Mouse (Mus musculus) embryo, embryonic 11 days (tissue): ENCODE measurements at regions not wholly inside any gene's neighbourhood (a gene's known extent, or its start where the extent isn't known, plus 50 kb on each side); places are given as distances from the start of the nearest gene placed in this dataset.

ENCODE experiments used
- DNase-seq: peaks from one replicate; pipeline ENCODE4 v3.0.0-alpha.2; 2015

- no peak for DNase-seq
Observed at GRCm38 (mm10) chr1:185628401-185628800, 173.8 kb downstream of the Slc30a10 start.

DNA sequence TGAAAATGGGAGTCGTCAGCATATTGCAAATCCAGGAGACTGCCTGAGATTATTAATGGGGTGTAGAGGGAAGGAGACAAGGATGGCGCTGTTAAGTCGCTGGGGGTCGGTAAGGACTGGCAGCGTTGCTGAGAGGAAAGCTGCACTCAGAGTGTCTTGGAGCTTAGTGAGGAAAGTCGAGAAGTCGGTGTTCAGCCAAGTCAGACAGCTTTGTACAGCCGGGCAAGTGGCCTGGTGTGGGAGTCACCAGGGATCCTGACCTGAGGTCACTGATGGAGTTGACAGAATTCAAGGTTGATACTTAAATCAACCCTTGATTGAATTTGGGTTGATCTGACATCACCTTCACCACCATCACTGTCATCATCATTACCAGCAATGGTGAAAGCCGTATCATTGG is 175.3 kb downstream of the Slc30a10 start:
- no peak for DNase-seq

- no peak for DNase-seq
Observed at GRCm38 (mm10) chr1:185638631-185639030, 184.0 kb downstream of the Slc30a10 start.

- DNase-seq: no peak
Observed at GRCm38 (mm10) chr1:185639486-185639885, 184.8 kb downstream of the Slc30a10 start.

- peak; percentile 14 for DNase-seq
Observed at GRCm38 (mm10) chr1:185644026-185644425, 189.4 kb downstream of the Slc30a10 start.

DNA sequence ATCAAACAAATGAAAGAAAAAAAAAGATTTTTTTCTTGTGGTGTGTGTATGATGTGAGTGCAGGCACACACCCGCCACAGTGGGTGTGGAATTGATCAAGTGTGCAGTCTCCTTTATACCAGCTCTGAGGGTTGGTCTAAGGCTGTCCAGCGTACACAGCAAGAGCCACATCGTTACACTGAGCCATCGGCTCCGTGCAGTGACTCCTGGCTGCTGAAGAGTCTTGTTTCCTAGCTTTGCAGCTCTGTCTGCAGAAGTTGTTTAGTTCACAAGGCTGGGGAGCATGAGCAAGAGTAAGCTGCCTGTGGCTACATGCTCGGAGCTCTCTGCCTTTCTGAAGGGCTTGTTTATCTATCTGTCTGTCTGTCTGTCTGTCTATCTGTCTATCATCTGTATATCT is 193.5 kb downstream of the Slc30a10 start:
- DNase-seq: no peak

DNA sequence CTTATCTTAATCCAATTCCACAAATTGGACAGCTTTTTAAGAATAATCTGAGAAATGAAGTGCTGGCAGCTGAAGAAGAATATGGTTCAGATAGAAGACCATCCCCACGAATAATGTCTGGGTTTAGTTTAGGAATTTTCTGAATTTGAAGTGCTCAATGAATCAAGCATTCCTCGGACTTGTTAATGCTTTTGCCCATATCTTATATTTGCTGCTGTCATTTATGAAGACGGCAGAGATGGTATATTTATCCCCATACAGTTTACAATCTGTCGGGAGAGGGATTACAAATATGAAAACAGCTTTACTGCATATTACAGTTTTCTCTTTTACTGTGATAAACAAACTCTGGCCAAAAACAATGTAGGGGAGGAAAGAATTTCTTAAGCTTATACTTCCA is 194.3 kb downstream of the Slc30a10 start:
- DNase-seq: no peak

- DNase-seq: no peak
Observed at GRCm38 (mm10) chr1:185650926-185651325, 196.3 kb downstream of the Slc30a10 start.

DNA sequence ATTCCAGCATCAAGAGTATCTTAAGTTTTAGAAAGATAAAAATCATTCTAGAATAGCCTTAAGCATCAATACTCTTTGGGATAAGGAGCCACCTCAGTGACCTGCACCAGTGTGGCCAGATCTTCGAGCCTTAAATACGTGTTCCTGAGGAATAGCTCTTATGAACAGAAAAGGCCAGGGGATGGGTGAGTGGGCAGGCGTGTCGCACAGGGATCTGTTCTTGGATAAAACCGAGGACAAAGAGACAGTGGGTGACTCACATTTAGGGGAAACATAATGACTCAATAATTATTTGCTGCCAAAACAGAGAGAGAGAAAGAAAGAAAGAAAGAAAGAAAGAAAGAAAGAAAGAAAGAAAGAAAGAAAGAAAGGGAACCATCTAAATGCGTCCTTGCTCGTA is 200.4 kb downstream of the Slc30a10 start:
- no peak for DNase-seq

- no peak for DNase-seq
Observed at GRCm38 (mm10) chr1:185655461-185655860, 200.8 kb downstream of the Slc30a10 start.

DNA sequence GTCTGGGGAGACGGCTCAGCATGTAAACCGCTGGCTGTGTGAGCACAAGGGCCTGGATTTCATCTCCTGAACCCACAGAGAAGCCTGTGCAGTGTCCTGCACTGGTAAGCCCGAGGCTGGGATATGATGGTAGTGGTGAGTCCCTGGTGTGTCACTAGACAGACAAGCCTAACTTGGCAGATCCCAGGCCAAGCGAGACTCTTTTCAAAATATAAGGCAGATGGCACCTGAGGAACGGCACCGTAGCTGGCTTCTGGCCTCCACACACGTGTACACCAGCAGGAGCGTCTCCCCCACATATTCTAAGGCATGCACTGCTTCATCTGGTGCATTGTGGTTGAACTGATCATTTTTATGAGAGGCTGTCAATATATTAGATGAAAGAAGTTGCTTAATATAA is 202.6 kb downstream of the Slc30a10 start:
- no peak for DNase-seq

- DNase-seq: no peak
Observed at GRCm38 (mm10) chr1:185659476-185659875, 204.8 kb downstream of the Slc30a10 start.

- DNase-seq: no peak
Observed at GRCm38 (mm10) chr1:185662336-185662735, 207.7 kb downstream of the Slc30a10 start.

DNA sequence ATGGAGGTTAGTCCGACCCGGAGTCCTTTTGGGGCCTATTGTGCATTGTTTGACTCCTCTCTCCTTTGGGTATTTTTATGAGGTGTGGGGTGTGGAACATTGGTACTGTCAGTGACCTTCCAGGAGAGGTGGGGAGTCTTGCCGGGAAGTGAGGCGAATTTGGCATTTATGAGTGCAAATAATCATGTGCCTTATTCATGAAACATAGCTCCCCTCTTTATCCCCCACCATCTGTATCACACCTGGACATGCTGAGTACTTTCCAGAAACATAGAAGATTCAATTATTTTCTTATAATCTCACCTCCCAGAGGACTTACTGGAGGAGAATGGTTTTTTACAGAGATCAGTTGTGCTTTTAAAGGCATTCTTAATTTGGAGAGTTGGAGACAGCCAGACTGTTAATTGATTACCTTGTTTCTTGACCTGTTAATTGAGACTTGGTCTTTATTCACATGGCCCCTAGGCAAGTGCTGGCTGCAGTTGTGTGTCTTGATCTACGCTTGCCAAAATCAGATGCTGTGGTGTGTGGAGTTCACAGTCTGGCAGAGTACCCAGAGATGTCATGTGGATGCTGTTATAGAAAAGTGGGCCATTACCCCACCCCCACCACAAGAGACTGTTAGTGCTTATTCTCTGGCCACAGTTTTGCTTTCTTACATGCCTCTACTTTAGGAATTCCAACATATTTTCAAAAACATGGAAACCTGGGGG is 215.5 kb downstream of the Slc30a10 start:
- DNase-seq: no peak

DNA sequence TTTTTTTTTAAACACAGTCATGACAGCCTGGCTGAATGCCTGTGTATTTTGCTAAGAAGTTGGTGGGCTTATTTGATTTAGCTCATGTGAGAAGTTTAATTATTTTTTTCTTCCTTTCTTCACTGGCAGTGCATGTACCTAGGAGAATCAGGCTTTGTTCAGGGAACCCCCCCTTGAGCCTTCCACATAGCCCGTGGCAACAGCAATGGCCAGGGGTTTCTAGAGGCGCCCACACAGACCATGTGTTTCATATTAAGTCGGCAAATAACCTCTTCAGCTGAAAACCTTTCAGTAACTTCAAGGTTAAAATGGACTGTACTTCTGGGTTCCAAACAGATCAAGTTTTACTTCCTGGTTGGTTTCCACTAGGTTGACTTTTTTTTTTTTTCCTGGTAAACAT is 218.3 kb downstream of the Slc30a10 start:
- DNase-seq: peak; percentile 72

- DNase-seq: no peak
Observed at GRCm38 (mm10) chr1:185675674-185676420, 221.2 kb downstream of the Slc30a10 start.

- peak; percentile 78 for DNase-seq
Observed at GRCm38 (mm10) chr1:185681610-185682457, 227.2 kb downstream of the Slc30a10 start.

GRCm38 (mm10) chr1:185682458-185682750 is 227.8 kb downstream of the Slc30a10 start:
- no peak for DNase-seq

DNA sequence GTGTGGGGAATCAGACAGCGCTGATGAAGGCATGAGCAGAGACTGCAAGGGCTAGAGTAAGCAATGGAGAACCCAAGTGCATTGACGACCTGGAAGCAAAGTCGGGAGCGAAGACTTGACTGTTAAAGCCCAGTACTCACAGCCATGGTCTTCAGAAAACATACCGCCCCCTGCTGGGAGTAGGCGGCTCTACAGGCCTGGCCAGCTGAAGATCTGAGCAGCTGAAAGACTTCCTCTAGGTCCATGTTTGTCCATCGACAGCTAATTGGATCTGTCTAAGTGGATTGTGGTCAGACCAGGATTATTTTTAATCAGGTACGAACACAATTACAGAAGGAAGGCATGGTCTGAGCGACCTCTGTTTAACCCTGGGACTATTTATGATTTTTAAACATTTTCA is 230.0 kb downstream of the Slc30a10 start:
- DNase-seq: peak; percentile 30

GRCm38 (mm10) chr1:185688506-185688905 is 233.9 kb downstream of the Slc30a10 start:
- no peak for DNase-seq

DNA sequence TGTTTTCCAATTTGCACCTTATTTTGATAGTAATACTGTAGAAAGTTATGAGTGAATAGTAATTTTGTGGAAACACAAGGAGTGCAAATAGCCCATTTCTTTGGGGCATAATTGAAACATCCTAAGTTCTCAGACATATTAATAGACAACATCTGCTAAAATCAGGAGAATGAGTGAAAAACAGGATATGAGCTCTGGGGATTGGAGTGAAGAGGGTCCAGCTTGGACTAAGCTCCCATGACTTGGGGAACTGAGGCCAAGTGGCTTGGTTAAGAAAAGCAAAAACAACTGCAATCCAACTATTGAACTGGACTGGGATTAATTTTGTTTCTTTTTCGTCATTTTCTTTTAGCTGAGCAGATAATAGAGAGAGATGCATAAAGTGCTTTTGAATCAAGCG is 240.7 kb downstream of the Slc30a10 start:
- no peak for DNase-seq

DNA sequence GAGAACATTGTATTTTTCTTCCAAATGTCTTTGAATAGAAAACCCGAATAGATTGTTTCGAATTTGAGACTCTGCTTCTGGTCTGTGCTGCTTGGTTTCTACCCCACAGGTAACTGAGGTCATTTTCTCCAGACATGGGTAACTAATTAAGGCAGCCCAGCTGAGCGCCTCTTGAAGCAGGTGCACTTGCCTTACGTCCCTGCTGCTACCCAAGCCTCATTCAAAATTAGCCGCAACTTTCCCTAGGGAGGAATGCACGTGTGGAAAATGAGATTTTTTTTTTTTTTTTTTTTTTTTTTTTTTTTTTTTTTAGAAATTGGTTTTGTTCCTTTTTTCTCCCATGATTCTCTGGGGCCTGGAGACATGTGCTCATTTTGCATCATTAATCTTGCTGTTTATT is 245.1 kb downstream of the Slc30a10 start:
- peak; percentile 8 for DNase-seq

GRCm38 (mm10) chr1:185726324-185726723 is 271.7 kb downstream of the Slc30a10 start:
- no peak for DNase-seq

- DNase-seq: no peak
Observed at GRCm38 (mm10) chr1:185726811-185727210, 272.2 kb downstream of the Slc30a10 start.
